8 mouse cellular contexts compared by ENCODE assay signal in genomic region chr10:89686139-89686808, GRCm38 (mm10). TPM values are rescaled to one million over a fixed set of nuclear protein-coding genes. Genes with fewer than 3 reads are reported as not detected.
DNase-seq lines count a peak whose midpoint lies in the region; ATAC-seq and TF ChIP-seq lines count a peak whose summit lies in the region.

TSS of gene Scyl2 (minus strand) at chr10:89686285.

- H3K9me3 ChIP-seq in hindbrain, embryonic 10.5 days, result no peaks in the 10 kb centered on the region
- H3K9me3 ChIP-seq in lung, postnatal 0 days (ENCODE audit: low read length), result no peaks in the 10 kb centered on the region

- peak within 1 kb of the TSS; percentile 100 for H3K4me3 ChIP-seq in hindbrain, embryonic 10.5 days
- peak within 1 kb of the TSS; percentile 98 for H3K4me3 ChIP-seq in lung, postnatal 0 days (ENCODE audit: low read depth, low read length)

- 6% methylated on average over 31 of the region's 31 CpGs for WGBS in hindbrain, embryonic 10.5 days
- WGBS in lung, postnatal 0 days, result 4% methylated on average over 23 of the region's 31 CpGs

- H3K27ac ChIP-seq in hindbrain, embryonic 10.5 days, result peak within 1 kb of the TSS; percentile 98
- H3K27ac ChIP-seq in lung, postnatal 0 days (ENCODE audit: low read length), result peak within 1 kb of the TSS; percentile 87

- H3K27me3 ChIP-seq in hindbrain, embryonic 10.5 days (ENCODE audit: insufficient read depth, poor library complexity, severe bottlenecking), result no peaks in the 10 kb centered on the region
- H3K27me3 ChIP-seq in lung, postnatal 0 days (replicated peaks; ENCODE audit: insufficient read depth, low read length), result no peaks in the 10 kb centered on the region

- TF ChIP-seq EP300 in lung, postnatal 0 days (IDR thresholded peaks at IDR 0.05), result no peak

- H3K9ac ChIP-seq in lung, postnatal 0 days (replicated peaks; ENCODE audit: low read depth), result peak within 1 kb of the TSS; percentile 86

- no peak for TF ChIP-seq CTCF in lung, postnatal 0 days (IDR thresholded peaks at IDR 0.05)

- peak; percentile 66 for DNase-seq in MEL-GATA-1-ER (ENCODE audit: extremely low read depth, low read depth)
- peak; percentile 97 for DNase-seq in cerebellum, adult 8-10 months
- peak; percentile 91 for DNase-seq in hindbrain, embryonic 10.5 days (ENCODE audit: low spot score)
- DNase-seq in layer of hippocampus, adult 9-11 months, result peak; percentile 94
- DNase-seq in lung, postnatal 0 days (ENCODE audit: low spot score), result peak; percentile 96
- DNase-seq in ovary, postnatal 14 days (ENCODE audit: low spot score), result peak; percentile 89
- peak; percentile 98 for DNase-seq in thymus, postnatal 14 days

- H3K4me1 ChIP-seq in hindbrain, embryonic 10.5 days (replicated peaks), result peaks cover 17% of the 10 kb centered on the region
- 0 out of 2 replicates have a peak, but pooled peaks cover 6% of the 10 kb centered on the region for H3K4me1 ChIP-seq in lung, postnatal 0 days (ENCODE audit: insufficient read depth, low read depth, low read length)

- peak; percentile 93 for ATAC-seq in frontal cortex, adult (ENCODE audit: low TSS enrichment)
- peak; percentile 99 for ATAC-seq in lung, postnatal 0 days

- peaks cover 9% of the 10 kb centered on the region; the same call in 1 of the 2 replicates for H3K36me3 ChIP-seq in hindbrain, embryonic 10.5 days
- H3K36me3 ChIP-seq in lung, postnatal 0 days (ENCODE audit: insufficient read depth, low read length), result no peaks in the 10 kb centered on the region

- H3K4me2 ChIP-seq in lung, postnatal 0 days (replicated peaks; ENCODE audit: low read depth, low read length), result peak within 1 kb of the TSS; percentile 91

RNA-seq across cellular contexts. Expression of gene Scyl2, which starts in this region (rescaled TPM):
- 8.3 and 9.9 TPM in 2 replicates for polyA plus RNA-seq in hindbrain, embryonic 10.5 days (2016; fragmentation: Nextera tagmentation; extraction: Ambion mirVana)
- polyA plus RNA-seq in lung, postnatal 0 days (2015; fragmentation: Nextera tagmentation; extraction: Ambion mirVana), result 4.8 and 5.8 TPM in 2 replicates

Comparison
In these comparisons a context has a peak if more than half of its experiments do, and no peak if none do; other contexts are left out.
1. Peak in every context shown above with its lines: DNase-seq, ATAC-seq, H3K4me3 ChIP-seq and H3K27ac ChIP-seq.